Mouse (Mus musculus): ENCODE data around the gene Zfp341.

- no peak for TF ChIP-seq CTCF (IDR thresholded peaks at IDR 0.05; ENCODE audit: low read depth)
- TF ChIP-seq EP300 (IDR thresholded peaks at IDR 0.05; ENCODE audit: low read depth), result no peak
Measured at GRCm38 (mm10) chr2:154583906-154584872, 28.9 kb upstream of the Zfp341 start.

Data from liver, postnatal 0 days (tissue).